Mouse (Mus musculus): ENCODE results near the gene Zfp874a. TPM values are rescaled to one million over a fixed set of nuclear protein-coding genes. Genes with fewer than 3 reads are reported as not detected.
"Not testable (repeated sequence)": the region's sequence is repeated elsewhere in the genome, so short reads cannot be mapped to it uniquely, and the experiment has no call there.

Gene Zfp874a
- total RNA-seq (2021): 10 to 100 TPM; 10.8 to 11.2 TPM
- long read RNA-seq, full-length matches to known transcripts: 2 of 3 reads
- long read RNA-seq, partial matches to known transcripts: 0 of 3 reads
- long read RNA-seq, other reads (novel, unspliced or antisense): 1 of 3 reads

GRCm38 (mm10) chr13:67451172-67452020, at the start of gene Zfp874a:
TSS of gene Zfp874a (minus strand) at chr13:67451624.
- DNase-seq (ENCODE audit: low spot score in 2 of 2): peak; percentile 81 to 85

GRCm38 (mm10) chr13:67500908-67501307, 49.5 kb upstream of the Zfp874a start:
- no peak for DNase-seq (ENCODE audit: low spot score in 2 of 2)

- peak; percentile 79 to 81 for DNase-seq (ENCODE audit: low spot score in 2 of 2)
Measured at GRCm38 (mm10) chr13:67500084-67500719, 48.8 kb upstream of the Zfp874a start, which contains the start of gene Zfp58. TSS of gene Zfp58 (minus strand) at chr13:67500555.

GRCm38 (mm10) chr13:67495631-67496030, 44.2 kb upstream of the Zfp874a start:
- no peak for DNase-seq (ENCODE audit: low spot score in 2 of 2)

- DNase-seq (ENCODE audit: low spot score in 2 of 2): no peak
Measured at GRCm38 (mm10) chr13:67484424-67484811, 33.0 kb upstream of the Zfp874a start.

- peak; percentile 83 for DNase-seq (ENCODE audit: low spot score in 2 of 2)
Measured at GRCm38 (mm10) chr13:67483625-67484423, 32.4 kb upstream of the Zfp874a start, which contains the start of gene Zfp874b. TSS of gene Zfp874b (minus strand) at chr13:67484258.

GRCm38 (mm10) chr13:67481528-67481927, 30.1 kb upstream of the Zfp874a start:
- DNase-seq (ENCODE audit: low spot score in 2 of 2): no peak

- DNase-seq (ENCODE audit: low spot score in 2 of 2): no peak
Measured at GRCm38 (mm10) chr13:67469274-67469673, 17.9 kb upstream of the Zfp874a start.

- DNase-seq (ENCODE audit: low spot score in 2 of 2): not testable (repeated sequence)
Measured at GRCm38 (mm10) chr13:67463506-67464185, 12.2 kb upstream of the Zfp874a start.

- DNase-seq (ENCODE audit: low spot score in 2 of 2): peak; percentile 4 to 11
Measured at GRCm38 (mm10) chr13:67452021-67452309, 541 bp upstream of the Zfp874a start.

- DNase-seq (ENCODE audit: low spot score in 2 of 2): not testable (repeated sequence)
Measured at GRCm38 (mm10) chr13:67437095-67437494, 14.3 kb downstream of the Zfp874a start.

GRCm38 (mm10) chr13:67428116-67428515, 23.3 kb downstream of the Zfp874a start:
- DNase-seq (ENCODE audit: low spot score in 2 of 2): no peak

- not testable (repeated sequence) for DNase-seq (ENCODE audit: low spot score in 2 of 2)
Measured at GRCm38 (mm10) chr13:67425699-67426098, 25.7 kb downstream of the Zfp874a start.

GRCm38 (mm10) chr13:67422532-67422931, 28.9 kb downstream of the Zfp874a start:
- DNase-seq (ENCODE audit: low spot score in 2 of 2): not testable (repeated sequence)

GRCm38 (mm10) chr13:67421207-67421857, 30.1 kb downstream of the Zfp874a start, which contains the start of gene Zfp459:
TSS of gene Zfp459 (minus strand) at chr13:67421418.
- peak; percentile 22 to 27 for DNase-seq (ENCODE audit: low spot score in 2 of 2)

GRCm38 (mm10) chr13:67420558-67421206, 30.7 kb downstream of the Zfp874a start:
- no peak for DNase-seq (ENCODE audit: low spot score in 2 of 2)

- DNase-seq (ENCODE audit: low spot score in 2 of 2): no peak
Measured at GRCm38 (mm10) chr13:67416811-67417210, 34.6 kb downstream of the Zfp874a start.

- DNase-seq (ENCODE audit: low spot score in 2 of 2): no peak
Measured at GRCm38 (mm10) chr13:67415759-67416158, 35.7 kb downstream of the Zfp874a start.

GRCm38 (mm10) chr13:67413634-67414033, 37.8 kb downstream of the Zfp874a start:
- DNase-seq (ENCODE audit: low spot score in 2 of 2): not testable (repeated sequence)

Measured in layer of hippocampus, postnatal 10 days (tissue).